Mouse (Mus musculus): ENCODE data around the gene Lingo1.

The Lingo1 gene

GRCm38 (mm10) chr9:56606082-56606740 lies 190.1 kb downstream of the Lingo1 start:
- no peak for DNase-seq (ENCODE audit: low read depth, low spot score)

- no peak for DNase-seq (ENCODE audit: low read depth, low spot score)
Measured at GRCm38 (mm10) chr9:56605443-56605806, 190.8 kb downstream of the Lingo1 start.

GRCm38 (mm10) chr9:56604797-56605442 lies 191.3 kb downstream of the Lingo1 start:
- DNase-seq (ENCODE audit: low read depth, low spot score), result no peak

- DNase-seq (ENCODE audit: low read depth, low spot score), result no peak
Measured at GRCm38 (mm10) chr9:56600655-56601054, 195.6 kb downstream of the Lingo1 start.

- DNase-seq (ENCODE audit: low read depth, low spot score), result no peak
Measured at GRCm38 (mm10) chr9:56592639-56593038, 203.6 kb downstream of the Lingo1 start.

GRCm38 (mm10) chr9:56591248-56591888 lies 204.9 kb downstream of the Lingo1 start:
- no peak for DNase-seq (ENCODE audit: low read depth, low spot score)

GRCm38 (mm10) chr9:56589762-56590161 lies 206.5 kb downstream of the Lingo1 start:
- no peak for DNase-seq (ENCODE audit: low read depth, low spot score)

- DNase-seq (ENCODE audit: low read depth, low spot score), result no peak
Measured at GRCm38 (mm10) chr9:56584043-56584424, 212.2 kb downstream of the Lingo1 start.

- no peak for DNase-seq (ENCODE audit: low read depth, low spot score)
Measured at GRCm38 (mm10) chr9:56583139-56584042, 212.9 kb downstream of the Lingo1 start.

GRCm38 (mm10) chr9:56582628-56583027 lies 213.6 kb downstream of the Lingo1 start:
- no peak for DNase-seq (ENCODE audit: low read depth, low spot score)

GRCm38 (mm10) chr9:56581700-56582099 lies 214.6 kb downstream of the Lingo1 start:
- no peak for DNase-seq (ENCODE audit: low read depth, low spot score)

- DNase-seq (ENCODE audit: low read depth, low spot score), result no peak
Measured at GRCm38 (mm10) chr9:56581016-56581415, 215.3 kb downstream of the Lingo1 start.

GRCm38 (mm10) chr9:56580101-56580500 lies 216.2 kb downstream of the Lingo1 start:
- no peak for DNase-seq (ENCODE audit: low read depth, low spot score)

GRCm38 (mm10) chr9:56577405-56577804 lies 218.9 kb downstream of the Lingo1 start:
- DNase-seq (ENCODE audit: low read depth, low spot score), result no peak

- no peak for DNase-seq (ENCODE audit: low read depth, low spot score)
Measured at GRCm38 (mm10) chr9:56572534-56573479, 223.5 kb downstream of the Lingo1 start.

Measured in embryo, embryonic 11.5 days (tissue).